Mouse (Mus musculus) liver, postnatal 0 days (tissue): ENCODE data around the gene Gm1123.

Experiments
- CTCF ChIP-seq: sonication (generic); IDR thresholded peaks from 2 replicates; pipeline ENCODE4 v1.5.1; 2016; ENCODE audit warnings: antibody characterized with exemption, low read depth
- EP300 ChIP-seq: IDR thresholded peaks from 2 replicates; pipeline ENCODE4 v1.6.1; 2016; ENCODE audit warnings: antibody characterized with exemption, low read depth, mild to moderate bottlenecking

DNA sequence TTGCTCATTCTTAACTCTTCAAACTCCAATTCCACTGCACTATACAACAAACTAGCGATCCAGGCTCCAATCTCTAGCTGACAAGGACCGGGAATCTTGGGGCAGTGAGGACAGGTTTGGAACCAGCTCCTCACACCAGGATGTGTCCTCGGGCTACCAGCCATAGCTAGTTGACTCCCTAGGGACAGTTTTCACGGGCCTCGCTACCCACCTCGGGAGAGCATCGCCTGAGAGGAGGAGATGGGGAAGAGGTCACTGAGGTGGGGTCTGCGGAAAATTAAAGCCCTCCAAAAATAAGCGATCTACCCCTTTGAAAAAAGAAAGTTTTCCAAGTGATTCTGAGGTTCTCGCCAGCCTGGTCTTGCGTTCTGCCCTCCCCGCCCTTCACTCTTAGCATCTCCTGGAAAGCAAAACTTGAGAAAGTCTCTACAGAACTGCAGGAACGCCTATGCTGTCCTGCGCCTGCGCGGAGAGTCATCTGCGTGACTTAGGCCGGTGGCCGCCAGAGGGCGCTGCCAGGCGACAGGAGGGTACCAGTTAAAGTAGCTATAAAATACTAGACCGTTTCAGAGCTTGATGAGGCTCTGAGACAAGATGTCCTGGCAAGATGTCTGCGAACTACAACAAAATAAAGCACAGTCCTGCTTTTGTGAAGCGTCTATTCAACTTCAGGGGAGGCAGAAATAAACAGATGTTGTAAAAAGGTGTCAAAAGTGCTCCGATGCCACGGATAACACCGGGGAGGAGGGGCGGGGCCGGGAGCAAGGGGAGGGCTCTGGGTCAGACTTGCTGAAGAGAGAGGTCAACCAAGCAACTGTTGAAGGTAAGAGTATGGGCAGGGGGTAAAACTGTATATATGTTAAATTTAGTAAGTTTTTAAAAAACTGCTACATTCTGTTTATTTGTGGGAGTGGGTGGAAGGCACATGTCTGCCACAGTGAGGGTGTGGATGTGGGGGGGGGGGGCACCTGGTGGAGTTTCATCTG, 55.8 kb downstream of the Gm1123 start:
- peak; percentile 93 for TF ChIP-seq CTCF
- TF ChIP-seq EP300: no peak
